Mouse (Mus musculus): Measurements from ENCODE around the gene Gm17387. TPM values are rescaled to one million over a fixed set of nuclear protein-coding genes. Genes with fewer than 3 reads are reported as not detected.

Gene Gm17387
- total and polyA plus RNA-seq, 3 experiments: not detected

GRCm38 (mm10) chr7:141019028-141019427 is 9.9 kb upstream of the Gm17387 start:
- no peaks in the 10 kb centered on the region for H3K4me1 ChIP-seq (ENCODE audit: control insufficient read depth in 1 of 2, insufficient read depth in 2 of 2, low read length in 2 of 2)
- DNase-seq (ENCODE audit: low read depth, low spot score): no peak
- no peak overlapping the region for H3K4me3 ChIP-seq (ENCODE audit: control insufficient read depth in 1 of 2, insufficient read depth in 1 of 2, low read depth in 2 of 2, low read length in 2 of 2)
- no peaks in the 10 kb centered on the region for H3K9me3 ChIP-seq (replicated peaks; ENCODE audit: insufficient read depth, low read length)
- H3K9ac ChIP-seq (ENCODE audit: control insufficient read depth, low read depth, low read length, poor library complexity, severe bottlenecking): no peak overlapping the region
- H3K27ac ChIP-seq (ENCODE audit: control insufficient read depth, low read depth, low read length): no peak overlapping the region
- H3K27me3 ChIP-seq (ENCODE audit: control insufficient read depth in 1 of 2, insufficient read depth in 2 of 2, low read length in 2 of 2): peaks cover 0 to 3% of the 10 kb centered on the region in 2 experiments; a peak in 2 of 4 replicates
- H3K79me2 ChIP-seq (ENCODE audit: control insufficient read depth, insufficient read depth, low read length, poor library complexity): no peaks in the 10 kb centered on the region
- no peaks in the 10 kb centered on the region for H3K36me3 ChIP-seq (ENCODE audit: control insufficient read depth in 1 of 2, insufficient read depth in 2 of 2, low read length in 2 of 2)
- TF ChIP-seq ZNF384 (IDR thresholded peaks at IDR 0.05; ENCODE audit: low read depth, low read length) (no peak), NELFE (IDR thresholded peaks at IDR 0.05; ENCODE audit: low read depth, low read length) (no peak), ELF1 (IDR thresholded peaks at IDR 0.05; ENCODE audit: low read depth, low read length) (no peak), MAFK (IDR thresholded peaks at IDR 0.05; ENCODE audit: borderline replicate concordance, low read depth, low read length) (no peak), TAL1 (IDR thresholded peaks at IDR 0.05; ENCODE audit: low read length) (no peak), E2F4 (IDR thresholded peaks at IDR 0.05; ENCODE audit: borderline replicate concordance, low read depth, low read length) (no peak), TBP (IDR thresholded peaks at IDR 0.05; ENCODE audit: low read depth, low read length) (no peak), SIN3A (IDR thresholded peaks at IDR 0.05; ENCODE audit: low read length) (no peak), BHLHE40 (IDR thresholded peaks at IDR 0.05; ENCODE audit: borderline replicate concordance, low read depth, low read length) (no peak), MXI1 (IDR thresholded peaks at IDR 0.05; ENCODE audit: low read depth, low read length) (no peak), MEF2A (IDR thresholded peaks at IDR 0.05; ENCODE audit: extremely low read depth, insufficient replicate concordance, low read depth, low read length, poor library complexity, severe bottlenecking) (no peak)

- Histone ChIP-seq H3K27ac (ENCODE audit: control insufficient read depth, low read depth, low read length) (no peak overlapping the region), H3K27me3 (ENCODE audit: control insufficient read depth in 1 of 2, insufficient read depth in 2 of 2, low read length in 2 of 2) (peaks cover 3 to 4% of the 10 kb centered on the region in 2 experiments; a peak in 3 of 4 replicates), H3K79me2 (ENCODE audit: control insufficient read depth, insufficient read depth, low read length, poor library complexity) (no peaks in the 10 kb centered on the region), H3K4me3 (ENCODE audit: control insufficient read depth in 1 of 2, insufficient read depth in 1 of 2, low read depth in 2 of 2, low read length in 2 of 2) (no peak overlapping the region), H3K4me1 (ENCODE audit: control insufficient read depth in 1 of 2, insufficient read depth in 2 of 2, low read length in 2 of 2) (no peaks in the 10 kb centered on the region), H3K9ac (ENCODE audit: control insufficient read depth, low read depth, low read length, poor library complexity, severe bottlenecking) (no peak overlapping the region), H3K36me3 (ENCODE audit: control insufficient read depth in 1 of 2, insufficient read depth in 2 of 2, low read length in 2 of 2) (no peaks in the 10 kb centered on the region), H3K9me3 (replicated peaks; ENCODE audit: insufficient read depth, low read length) (no peaks in the 10 kb centered on the region)
- DNase-seq (ENCODE audit: low read depth, low spot score): no peak
- TF ChIP-seq MYC (IDR thresholded peaks at IDR 0.05; ENCODE audit: low read depth, low read length): no peak
- no peak for TF ChIP-seq CTCF (IDR thresholded peaks at IDR 0.05 in 2 of 3, conservative IDR thresholded peaks at IDR 0.05 in 1 of 3; ENCODE audit: control insufficient read depth in 1 of 3, insufficient read depth in 1 of 3, low read depth in 2 of 3, low read length in 3 of 3, poor library complexity in 1 of 3, severe bottlenecking in 1 of 3)
- no peak for TF ChIP-seq USF1 (IDR thresholded peaks at IDR 0.05; ENCODE audit: low read depth, low read length)
- TF ChIP-seq ZC3H11A (IDR thresholded peaks at IDR 0.05; ENCODE audit: low read depth, low read length): no peak
- no peak for TF ChIP-seq ZNF384 (IDR thresholded peaks at IDR 0.05; ENCODE audit: low read depth, low read length)
- TF ChIP-seq MAZ (IDR thresholded peaks at IDR 0.05; ENCODE audit: low read depth, low read length): no peak
- TF ChIP-seq GABPA (IDR thresholded peaks at IDR 0.05; ENCODE audit: low read depth, low read length): no peak
- no peak for TF ChIP-seq BHLHE40 (IDR thresholded peaks at IDR 0.05; ENCODE audit: borderline replicate concordance, low read depth, low read length)
- no peak for TF ChIP-seq ELF1 (IDR thresholded peaks at IDR 0.05; ENCODE audit: low read depth, low read length)
- TF ChIP-seq GATA1 (IDR thresholded peaks at IDR 0.05; ENCODE audit: low read depth, low read length): no peak
- TF ChIP-seq MYB (IDR thresholded peaks at IDR 0.05; ENCODE audit: low read depth, low read length): no peak
- TF ChIP-seq MXI1 (IDR thresholded peaks at IDR 0.05; ENCODE audit: low read depth, low read length): no peak
- TF ChIP-seq SMC3 (IDR thresholded peaks at IDR 0.05; ENCODE audit: low read depth, low read length): no peak
- no peak for TF ChIP-seq POLR2AphosphoS2 (IDR thresholded peaks at IDR 0.05; ENCODE audit: low read length)
Observed at GRCm38 (mm10) chr7:141021489-141022449, 7.2 kb upstream of the Gm17387 start.
